ENCODE assay signal across 9 mouse cellular contexts in genomic region chr5:90383080-90383479, GRCm38 (mm10). TPM values are rescaled to one million over a fixed set of nuclear protein-coding genes. Genes with fewer than 3 reads are reported as not detected.
DNase-seq lines count a peak whose midpoint lies in the region; TF ChIP-seq lines count a peak whose summit lies in the region.
"Had no signal": no experiment of that assay in that cellular context is flagged by ENCODE, and none has a peak within 500 bp of the region (broad histone marks: within the 10 kb centered on the region; RNA-seq: fewer than 3 reads in every experiment).

No protein-coding gene starts in this region.

- H3K4me1 ChIP-seq in thymus, adult 2 months (replicated peaks; ENCODE audit: control insufficient read depth, insufficient read depth, low read length): no peaks in the 10 kb centered on the region
- H3K4me1 ChIP-seq in lung, adult 2 months (ENCODE audit: control insufficient read depth, insufficient read depth, low read length): 0 out of 2 replicates have a peak, but pooled peaks cover 2% of the 10 kb centered on the region
- H3K4me1 ChIP-seq: heart, embryonic 15.5 days had no signal

- no peak for TF ChIP-seq CTCF in thymus, adult 2 months (IDR thresholded peaks at IDR 0.05; ENCODE audit: borderline replicate concordance, control insufficient read depth, extremely low read depth, insufficient read depth, low read length, poor library complexity)
- TF ChIP-seq CTCF in lung, adult 2 months (IDR thresholded peaks at IDR 0.05; ENCODE audit: insufficient read depth, low read length): peak; percentile 40

- H3K4me3 ChIP-seq in thymus, adult 2 months (ENCODE audit: control insufficient read depth, insufficient read depth, low read length): no peak overlapping the region
- H3K4me3 ChIP-seq in lung, adult 2 months (replicated peaks; ENCODE audit: extremely low read depth, low read depth, low read length): no peak overlapping the region
- H3K4me3 ChIP-seq: heart, embryonic 15.5 days had no signal

- H3K27ac ChIP-seq in thymus, adult 2 months (ENCODE audit: control insufficient read depth, insufficient read depth, low read length): no peak overlapping the region
- H3K27ac ChIP-seq: heart, embryonic 15.5 days had no signal

- H3K36me3 ChIP-seq in thymus, adult 2 months (ENCODE audit: control insufficient read depth, insufficient read depth, low read length): no peaks in the 10 kb centered on the region
- H3K36me3 ChIP-seq: heart, embryonic 15.5 days had no signal

- 45% methylated on average over 1 of the region's 1 CpGs for WGBS in thymus, adult 2 months
- WGBS in lung, adult 2 months: 38% methylated on average over 1 of the region's 1 CpGs

- TF ChIP-seq POLR2A in thymus, adult 2 months (IDR thresholded peaks at IDR 0.05; ENCODE audit: control insufficient read depth, extremely low read depth, insufficient read depth, low read length, poor library complexity): no peak
- no peak for TF ChIP-seq POLR2A in lung, adult 2 months (IDR thresholded peaks at IDR 0.05; ENCODE audit: borderline replicate concordance, extremely low read depth, low read depth, low read length)

- H3K27me3 ChIP-seq in thymus, adult 2 months (ENCODE audit: control insufficient read depth, insufficient read depth, low read length): no peaks in the 10 kb centered on the region
- H3K27me3 ChIP-seq: heart, embryonic 15.5 days had no signal

- DNase-seq in thymus, adult 2 months: peak; percentile 34
- DNase-seq in thymus, adult 18-20 months: no peak
- peak; percentile 18 for DNase-seq in adrenal gland, adult 8-10 months
- no peak for DNase-seq in lung, adult 2 months
- DNase-seq in yolk sac, embryonic 10.5 days (ENCODE audit: low spot score): peak; percentile 50
- DNase-seq in ovary, adult 18-20 months (ENCODE audit: low spot score): no peak
- no peak for DNase-seq in cerebellum, adult 11-12 months
- DNase-seq in retina, embryonic 14.5 days (ENCODE audit: low spot score): no peak

RNA-seq across cellular contexts. Expression of gene Gm9958, which starts 16.1 kb away (rescaled TPM):
- 1.2 and 2.6 TPM in 2 replicates for polyA plus RNA-seq in thymus, adult 2 months (2012; rRNA removed)
- total RNA-seq in adrenal gland, adult 8-10 months (2022): 1 to 10 TPM; 3.5 to 4.9 (median 3.9) TPM
- 0.57 and 1.8 TPM in 2 replicates for polyA plus RNA-seq in lung, adult 2 months (2012; rRNA removed)

RNA-seq across cellular contexts. Expression of gene Ankrd17, which starts 16.7 kb away (rescaled TPM):
- polyA plus RNA-seq in thymus, adult 2 months (2012; rRNA removed): 46.8 and 47.1 TPM in 2 replicates
- 100 to 1,000 TPM in 2 of 4 experiments, 10 to 100 TPM in 2; 87.8 to 118 (median 94.8) TPM for total RNA-seq in adrenal gland, adult 8-10 months (2022)
- polyA plus RNA-seq in lung, adult 2 months (2012; rRNA removed): 16.2 and 22.4 TPM in 2 replicates

Comparison
In these comparisons a context has a peak if more than half of its experiments do, and no peak if none do; other contexts are left out.
1. DNase-seq: peak in thymus, adult 2 months (single experiment), adrenal gland, adult 8-10 months (single experiment) and yolk sac, embryonic 10.5 days (single experiment); none in thymus, adult 18-20 months (0 of 2), lung, adult 2 months (single experiment), ovary, adult 18-20 months (single experiment), cerebellum, adult 11-12 months (single experiment) and retina, embryonic 14.5 days (single experiment).